Mouse (Mus musculus): ENCODE results near the gene Pithd1. TPM values are rescaled to one million over a fixed set of nuclear protein-coding genes. Genes with fewer than 3 reads are reported as not detected.

The Pithd1 gene
- polyA plus RNA-seq, 1 experiment from 2014 or later, result 67.6 TPM

GRCm38 (mm10) chr4:135968271-135968869 lies 18.7 kb downstream of the Pithd1 start:
- H3K27ac ChIP-seq (ENCODE audit: low read depth, low read length), result no peak overlapping the region
- no peak overlapping the region for H3K9ac ChIP-seq (ENCODE audit: low read length)
- peaks cover 10% of the 10 kb centered on the region for H3K36me3 ChIP-seq (ENCODE audit: control insufficient read depth, insufficient read depth, low read length)
- 84% methylated on average over 19 of the region's 19 CpGs for WGBS
- DNase-seq (ENCODE audit: low spot score) (peak; percentile 47), ATAC-seq (replicated peaks; ENCODE audit: low FRiP score) (no peak)
- no peaks in the 10 kb centered on the region for H3K27me3 ChIP-seq (ENCODE audit: control insufficient read depth, insufficient read depth, low read length)
- no peaks in the 10 kb centered on the region for H3K9me3 ChIP-seq (ENCODE audit: control insufficient read depth, low read length)
- H3K4me3 ChIP-seq (ENCODE audit: low read depth, low read length), result no peak overlapping the region
- peaks cover 11% of the 10 kb centered on the region for H3K4me1 ChIP-seq (replicated peaks; ENCODE audit: control insufficient read depth, insufficient read depth, low read length)
- H3K4me2 ChIP-seq (ENCODE audit: low read depth, low read length, severe bottlenecking), result no peak overlapping the region

DNA sequence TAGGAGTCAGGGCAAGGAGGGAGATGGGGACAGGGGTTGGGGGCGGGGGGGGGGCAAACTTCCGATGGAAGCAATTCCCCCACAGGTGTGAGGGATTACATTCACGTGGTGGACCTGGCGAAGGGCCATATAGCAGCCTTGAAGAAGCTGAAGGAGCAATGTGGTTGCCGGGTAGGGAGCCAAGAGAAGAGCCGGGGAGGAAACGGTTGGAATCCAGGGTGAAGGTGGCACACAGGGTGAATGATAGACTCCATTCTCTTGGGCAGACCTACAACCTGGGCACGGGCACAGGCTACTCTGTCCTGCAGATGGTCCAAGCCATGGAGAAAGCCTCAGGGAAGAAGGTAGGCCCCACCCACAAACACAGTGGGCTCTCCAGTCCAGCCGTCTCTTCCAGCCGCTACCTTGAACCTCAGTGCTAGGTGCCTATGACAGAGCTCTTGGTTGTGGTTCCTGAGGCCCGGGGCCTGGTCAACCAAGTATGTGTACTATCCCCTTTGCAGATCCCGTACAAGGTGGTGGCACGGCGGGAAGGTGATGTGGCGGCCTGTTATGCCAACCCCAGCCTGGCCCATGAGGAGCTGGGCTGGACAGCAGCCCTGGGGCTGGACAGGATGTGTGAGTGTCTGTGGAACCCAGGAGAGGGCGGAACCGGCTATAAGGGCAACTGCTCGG lies 19.8 kb downstream of the Pithd1 start:
- Histone ChIP-seq H3K4me3 (ENCODE audit: low read depth, low read length) (no peak overlapping the region), H3K9ac (ENCODE audit: low read length) (no peak overlapping the region), H3K27ac (ENCODE audit: low read depth, low read length) (no peak overlapping the region), H3K9me3 (ENCODE audit: control insufficient read depth, low read length) (no peaks in the 10 kb centered on the region), H3K4me2 (ENCODE audit: low read depth, low read length, severe bottlenecking) (no peak overlapping the region), H3K36me3 (ENCODE audit: control insufficient read depth, insufficient read depth, low read length) (peaks cover 10% of the 10 kb centered on the region), H3K4me1 (replicated peaks; ENCODE audit: control insufficient read depth, insufficient read depth, low read length) (peaks cover 11% of the 10 kb centered on the region), H3K27me3 (ENCODE audit: control insufficient read depth, insufficient read depth, low read length) (no peaks in the 10 kb centered on the region)
- DNase-seq (ENCODE audit: low spot score), result no peak
- 93% methylated on average over 18 of the region's 18 CpGs for WGBS
- no peak for ATAC-seq (replicated peaks; ENCODE audit: low FRiP score)

DNA sequence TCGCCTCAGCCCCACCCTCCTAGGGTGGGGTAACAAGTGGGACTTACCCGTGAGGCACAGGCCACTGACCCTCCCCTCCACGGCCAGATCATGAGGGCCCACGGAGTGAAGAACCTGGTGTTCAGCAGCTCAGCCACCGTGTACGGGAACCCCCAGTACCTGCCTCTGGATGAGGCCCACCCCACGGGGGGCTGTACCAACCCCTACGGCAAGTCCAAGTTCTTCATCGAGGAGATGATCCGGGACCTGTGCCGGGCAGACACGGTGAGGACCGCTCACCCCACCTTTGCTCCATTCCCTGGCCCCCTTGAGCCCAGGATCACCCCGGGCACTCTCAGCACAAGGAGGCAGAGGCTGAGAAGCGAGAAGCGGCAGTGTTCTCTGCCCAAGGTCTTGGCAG lies 20.8 kb downstream of the Pithd1 start:
- no peak for DNase-seq (ENCODE audit: low spot score)
- Histone ChIP-seq H3K4me2 (ENCODE audit: low read depth, low read length, severe bottlenecking) (no peak overlapping the region), H3K27ac (ENCODE audit: low read depth, low read length) (no peak overlapping the region), H3K36me3 (ENCODE audit: control insufficient read depth, insufficient read depth, low read length) (peaks cover 10% of the 10 kb centered on the region), H3K9me3 (ENCODE audit: control insufficient read depth, low read length) (no peaks in the 10 kb centered on the region), H3K4me3 (ENCODE audit: low read depth, low read length) (no peak overlapping the region), H3K9ac (ENCODE audit: low read length) (no peak overlapping the region), H3K4me1 (replicated peaks; ENCODE audit: control insufficient read depth, insufficient read depth, low read length) (peaks cover 9% of the 10 kb centered on the region), H3K27me3 (ENCODE audit: control insufficient read depth, insufficient read depth, low read length) (no peaks in the 10 kb centered on the region)
- no peak for ATAC-seq (replicated peaks; ENCODE audit: low FRiP score)
- 89% methylated on average over 16 of the region's 16 CpGs for WGBS

GRCm38 (mm10) chr4:135965113-135965512 lies 22.0 kb downstream of the Pithd1 start:
- H3K9me3 ChIP-seq (ENCODE audit: control insufficient read depth, low read length), result no peaks in the 10 kb centered on the region
- no peak overlapping the region for H3K9ac ChIP-seq (ENCODE audit: low read length)
- no peak for ATAC-seq (replicated peaks; ENCODE audit: low FRiP score)
- peaks cover 10% of the 10 kb centered on the region for H3K36me3 ChIP-seq (ENCODE audit: control insufficient read depth, insufficient read depth, low read length)
- H3K4me3 ChIP-seq (ENCODE audit: low read depth, low read length), result no peak overlapping the region
- 85% methylated on average over 9 of the region's 9 CpGs for WGBS
- H3K27ac ChIP-seq (ENCODE audit: low read depth, low read length), result no peak overlapping the region
- peaks cover 6% of the 10 kb centered on the region for H3K4me1 ChIP-seq (replicated peaks; ENCODE audit: control insufficient read depth, insufficient read depth, low read length)
- no peaks in the 10 kb centered on the region for H3K27me3 ChIP-seq (ENCODE audit: control insufficient read depth, insufficient read depth, low read length)
- no peak overlapping the region for H3K4me2 ChIP-seq (ENCODE audit: low read depth, low read length, severe bottlenecking)
- no peak for DNase-seq (ENCODE audit: low spot score)

DNA sequence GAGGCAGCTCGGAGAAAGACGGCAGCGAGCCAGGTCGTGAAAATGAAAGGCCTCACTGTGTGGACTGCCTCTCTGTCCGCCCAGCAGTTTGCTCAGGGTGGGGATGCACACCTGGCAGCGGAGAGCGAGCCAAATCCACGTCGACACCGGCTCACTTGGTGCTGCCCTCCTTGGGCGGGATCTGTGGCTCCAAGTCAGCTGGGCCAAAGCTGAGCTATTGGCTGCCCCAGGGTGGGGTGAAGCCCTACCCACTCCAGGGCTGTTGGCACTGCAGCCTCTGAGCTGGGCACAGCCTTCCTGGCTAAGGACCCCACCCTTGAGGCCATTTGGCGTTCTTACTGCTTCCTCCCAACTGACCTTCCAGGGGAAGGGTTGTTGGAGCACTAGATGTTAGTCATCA lies 22.6 kb downstream of the Pithd1 start:
- 4% methylated on average over 12 of the region's 12 CpGs for WGBS
- ATAC-seq (replicated peaks; ENCODE audit: low FRiP score) (no peak), DNase-seq (ENCODE audit: low spot score) (no peak)
- peaks cover 6% of the 10 kb centered on the region for H3K4me1 ChIP-seq (replicated peaks; ENCODE audit: control insufficient read depth, insufficient read depth, low read length)
- peak overlapping the region; percentile 91 for H3K4me2 ChIP-seq (ENCODE audit: low read depth, low read length, severe bottlenecking)
- H3K27ac ChIP-seq (ENCODE audit: low read depth, low read length), result no peak overlapping the region
- H3K4me3 ChIP-seq (ENCODE audit: low read depth, low read length), result peak overlapping the region; percentile 72
- peaks cover 5% of the 10 kb centered on the region; the same call in 1 of the 2 replicates for H3K36me3 ChIP-seq (ENCODE audit: control insufficient read depth, insufficient read depth, low read length)
- no peaks in the 10 kb centered on the region for H3K27me3 ChIP-seq (ENCODE audit: control insufficient read depth, insufficient read depth, low read length)
- no peaks in the 10 kb centered on the region for H3K9me3 ChIP-seq (ENCODE audit: control insufficient read depth, low read length)
- H3K9ac ChIP-seq (ENCODE audit: low read length), result peak overlapping the region; percentile 71; the same call in 1 of the 2 replicates

- under 1% methylated on average over 56 of the region's 56 CpGs for WGBS
- Histone ChIP-seq H3K36me3 (ENCODE audit: control insufficient read depth, insufficient read depth, low read length) (peaks cover 5% of the 10 kb centered on the region; the same call in 1 of the 2 replicates), H3K9ac (ENCODE audit: low read length) (peak within 1 kb of the TSS; percentile 75), H3K4me3 (ENCODE audit: low read depth, low read length) (peak within 1 kb of the TSS; percentile 72), H3K4me1 (replicated peaks; ENCODE audit: control insufficient read depth, insufficient read depth, low read length) (peaks cover 6% of the 10 kb centered on the region), H3K4me2 (ENCODE audit: low read depth, low read length, severe bottlenecking) (peak within 1 kb of the TSS; percentile 91), H3K9me3 (ENCODE audit: control insufficient read depth, low read length) (no peaks in the 10 kb centered on the region), H3K27me3 (ENCODE audit: control insufficient read depth, insufficient read depth, low read length) (no peaks in the 10 kb centered on the region), H3K27ac (ENCODE audit: low read depth, low read length) (peak within 1 kb of the TSS; percentile 50; the same call in 1 of the 2 replicates)
- peak; percentile 91 for ATAC-seq (replicated peaks; ENCODE audit: low FRiP score)
- DNase-seq (ENCODE audit: low spot score), result peak; percentile 97
Measured at GRCm38 (mm10) chr4:135963457-135964193, 23.4 kb downstream of the Pithd1 start, which contains the start of gene Gale. Gene Gale (plus strand): TSS chr4:135963727.

DNA sequence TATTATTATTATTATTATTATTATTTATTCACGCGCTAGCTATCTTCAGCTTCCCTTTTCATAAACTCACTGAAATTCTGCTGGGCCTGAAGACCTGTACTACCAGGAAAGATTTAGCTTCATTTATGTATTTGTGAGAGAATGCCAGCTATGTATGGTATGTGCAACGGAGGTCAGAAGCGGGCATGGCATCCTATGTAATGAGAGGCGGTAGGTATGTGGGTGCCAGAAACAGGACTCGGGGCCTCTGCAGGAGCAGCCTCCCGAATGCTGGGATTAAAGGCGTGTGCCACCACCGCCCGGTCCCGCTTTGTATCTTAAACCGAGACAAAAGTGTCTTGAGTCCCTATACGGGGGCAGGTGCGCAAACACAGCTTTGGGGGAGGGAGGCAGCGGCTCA lies 24.1 kb downstream of the Pithd1 start:
- WGBS, result 7% methylated on average over 15 of the region's 15 CpGs
- Histone ChIP-seq H3K9ac (ENCODE audit: low read length) (peak overlapping the region; percentile 75), H3K4me3 (ENCODE audit: low read depth, low read length) (peak overlapping the region; percentile 72), H3K4me2 (ENCODE audit: low read depth, low read length, severe bottlenecking) (peak overlapping the region; percentile 81), H3K9me3 (ENCODE audit: control insufficient read depth, low read length) (no peaks in the 10 kb centered on the region), H3K4me1 (replicated peaks; ENCODE audit: control insufficient read depth, insufficient read depth, low read length) (peaks cover 6% of the 10 kb centered on the region), H3K27me3 (ENCODE audit: control insufficient read depth, insufficient read depth, low read length) (no peaks in the 10 kb centered on the region), H3K36me3 (ENCODE audit: control insufficient read depth, insufficient read depth, low read length) (peaks cover 5% of the 10 kb centered on the region; the same call in 1 of the 2 replicates), H3K27ac (ENCODE audit: low read depth, low read length) (peak overlapping the region; percentile 50; the same call in 1 of the 2 replicates)
- ATAC-seq (replicated peaks; ENCODE audit: low FRiP score) (peak; percentile 11; the same call in 1 of the 2 replicates), DNase-seq (ENCODE audit: low spot score) (no peak)

DNA sequence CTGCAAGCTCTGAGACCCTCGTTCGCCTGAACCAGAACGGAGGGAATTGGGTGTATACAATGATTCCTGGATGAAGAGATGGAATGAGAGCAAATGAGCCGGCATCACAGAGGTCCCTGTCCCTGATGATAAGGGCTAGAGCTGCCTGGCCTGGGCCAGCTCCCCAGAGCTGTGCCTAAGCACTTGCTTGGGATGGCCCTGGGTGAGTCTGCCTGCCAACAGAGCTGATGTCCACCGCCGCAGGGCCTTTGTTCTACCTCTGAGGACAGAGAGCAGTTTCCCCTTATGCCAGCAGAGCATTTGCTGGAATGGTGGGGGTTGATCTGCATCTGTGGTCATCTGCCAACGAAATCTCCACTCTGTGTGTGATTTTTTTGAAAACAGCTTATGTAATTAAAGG lies 24.9 kb downstream of the Pithd1 start:
- Histone ChIP-seq H3K4me1 (replicated peaks; ENCODE audit: control insufficient read depth, insufficient read depth, low read length) (peaks cover 6% of the 10 kb centered on the region), H3K36me3 (ENCODE audit: control insufficient read depth, insufficient read depth, low read length) (no peaks in the 10 kb centered on the region; the same call in 1 of the 2 replicates), H3K4me2 (ENCODE audit: low read depth, low read length, severe bottlenecking) (no peak overlapping the region), H3K27ac (ENCODE audit: low read depth, low read length) (no peak overlapping the region), H3K9ac (ENCODE audit: low read length) (no peak overlapping the region), H3K9me3 (ENCODE audit: control insufficient read depth, low read length) (no peaks in the 10 kb centered on the region), H3K27me3 (ENCODE audit: control insufficient read depth, insufficient read depth, low read length) (no peaks in the 10 kb centered on the region), H3K4me3 (ENCODE audit: low read depth, low read length) (no peak overlapping the region)
- DNase-seq (ENCODE audit: low spot score) (no peak), ATAC-seq (replicated peaks; ENCODE audit: low FRiP score) (no peak)
- WGBS, result 85% methylated on average over 7 of the region's 7 CpGs

Measured in forebrain, embryonic 11.5 days (tissue).